Mouse (Mus musculus): Measurements from ENCODE around the gene Gm21541. TPM values are rescaled to one million over a fixed set of nuclear protein-coding genes. Genes with fewer than 3 reads are reported as not detected.

Gene Gm21541
- polyA plus RNA-seq (2015; fragmentation: Illumina TruSeq; extraction: RNeasy Lipid Tissue Mini Kit (QIAGEN cat#74804); ENCODE audit: low read depth, low replicate concordance) = 9.2 TPM

DNA sequence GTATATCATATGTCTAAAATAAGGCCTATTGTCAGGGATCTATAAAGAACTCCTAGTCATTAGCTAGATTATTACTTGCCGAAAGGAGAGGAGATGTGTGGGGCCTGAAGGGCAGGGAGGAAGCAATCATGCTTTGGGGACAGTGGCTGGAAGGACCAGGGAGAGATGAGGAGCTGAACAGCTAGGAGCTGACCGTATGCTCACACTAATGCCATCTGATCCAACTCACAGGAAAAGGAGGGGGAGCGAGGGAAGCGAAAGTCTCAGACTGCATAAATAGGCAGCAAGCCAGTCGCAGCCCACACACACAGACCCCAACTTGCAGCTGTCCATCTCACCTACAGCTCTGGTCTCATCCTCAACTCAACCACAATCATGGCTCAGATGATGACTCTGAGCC, at the start of gene Gm21541:
Gm21541 (plus strand) TSS at position 301 of the 400 bp plus-strand sequence.

DNA sequence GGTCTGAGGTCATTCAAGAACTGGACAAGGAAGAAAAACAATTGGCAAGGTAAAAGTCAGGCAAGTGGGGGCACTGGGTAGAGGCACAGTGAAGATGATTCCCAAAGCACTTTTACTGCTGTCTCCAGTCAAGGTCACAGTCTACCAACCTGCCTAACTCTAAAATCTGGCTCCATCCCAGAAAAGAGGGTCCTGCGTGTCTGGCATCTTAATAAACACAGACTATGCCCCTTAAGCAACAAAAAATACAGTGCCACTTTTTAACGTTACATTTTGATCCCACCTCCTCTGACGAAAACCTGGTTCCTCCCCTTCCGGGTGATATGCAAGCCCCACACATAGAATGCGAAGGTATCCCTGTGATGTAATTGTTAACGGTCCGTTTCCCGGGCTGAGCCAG, 37.9 kb downstream of the Gm21541 start, which contains the start of gene Gm20878:
Gm20878 (plus strand) TSS at position 301 of the 400 bp plus-strand sequence.

Other genes starting within 250 kb of the Gm21541 start
- gene Cntfr, start 206.5 kb upstream of the Gm21541 start, polyA plus RNA-seq (2015; fragmentation: Illumina TruSeq; extraction: RNeasy Lipid Tissue Mini Kit (QIAGEN cat#74804); ENCODE audit: low read depth, low replicate concordance) = 73.5 TPM
- gene Il11ra1, start 203.6 kb upstream of the Gm21541 start, polyA plus RNA-seq (2015; fragmentation: Illumina TruSeq; extraction: RNeasy Lipid Tissue Mini Kit (QIAGEN cat#74804); ENCODE audit: low read depth, low replicate concordance) = 50.0 TPM
- 36.1 TPM for gene Rpp25l, start 190.1 kb upstream of the Gm21541 start, polyA plus RNA-seq (2015; fragmentation: Illumina TruSeq; extraction: RNeasy Lipid Tissue Mini Kit (QIAGEN cat#74804); ENCODE audit: low read depth, low replicate concordance)
- gene Dctn3, start 180.4 kb upstream of the Gm21541 start, polyA plus RNA-seq (2015; fragmentation: Illumina TruSeq; extraction: RNeasy Lipid Tissue Mini Kit (QIAGEN cat#74804); ENCODE audit: low read depth, low replicate concordance) = 210 TPM
- 0.88 TPM for gene Arid3c, start 172.5 kb upstream of the Gm21541 start, polyA plus RNA-seq (2015; fragmentation: Illumina TruSeq; extraction: RNeasy Lipid Tissue Mini Kit (QIAGEN cat#74804); ENCODE audit: low read depth, low replicate concordance)
- gene Galt, start 148.4 kb upstream of the Gm21541 start, polyA plus RNA-seq (2015; fragmentation: Illumina TruSeq; extraction: RNeasy Lipid Tissue Mini Kit (QIAGEN cat#74804); ENCODE audit: low read depth, low replicate concordance) = 94.3 TPM
- 50.7 TPM for gene Sigmar1, start 147.5 kb upstream of the Gm21541 start, polyA plus RNA-seq (2015; fragmentation: Illumina TruSeq; extraction: RNeasy Lipid Tissue Mini Kit (QIAGEN cat#74804); ENCODE audit: low read depth, low replicate concordance)
- 391 TPM for gene Ccl27a, start 129.4 kb upstream of the Gm21541 start, polyA plus RNA-seq (2015; fragmentation: Illumina TruSeq; extraction: RNeasy Lipid Tissue Mini Kit (QIAGEN cat#74804); ENCODE audit: low read depth, low replicate concordance)
- gene Gm20878, start 38.0 kb downstream of the Gm21541 start, polyA plus RNA-seq (2015; fragmentation: Illumina TruSeq; extraction: RNeasy Lipid Tissue Mini Kit (QIAGEN cat#74804); ENCODE audit: low read depth, low replicate concordance) = 51.7 TPM
- gene Fam205a4, start 62.4 kb downstream of the Gm21541 start, polyA plus RNA-seq (2015; fragmentation: Illumina TruSeq; extraction: RNeasy Lipid Tissue Mini Kit (QIAGEN cat#74804); ENCODE audit: low read depth, low replicate concordance) = 6.5 TPM
- gene Gm21093, start 131.1 kb downstream of the Gm21541 start, polyA plus RNA-seq (2015; fragmentation: Illumina TruSeq; extraction: RNeasy Lipid Tissue Mini Kit (QIAGEN cat#74804); ENCODE audit: low read depth, low replicate concordance) = 3.2 TPM
- gene Gm3893, start 187.6 kb downstream of the Gm21541 start, polyA plus RNA-seq (2015; fragmentation: Illumina TruSeq; extraction: RNeasy Lipid Tissue Mini Kit (QIAGEN cat#74804); ENCODE audit: low read depth, low replicate concordance) = not detected
- 34.7 TPM for gene Gm13304, start 211.2 kb downstream of the Gm21541 start, polyA plus RNA-seq (2015; fragmentation: Illumina TruSeq; extraction: RNeasy Lipid Tissue Mini Kit (QIAGEN cat#74804); ENCODE audit: low read depth, low replicate concordance)
- 55.1 TPM for gene Gm13306, start 249.8 kb downstream of the Gm21541 start, polyA plus RNA-seq (2015; fragmentation: Illumina TruSeq; extraction: RNeasy Lipid Tissue Mini Kit (QIAGEN cat#74804); ENCODE audit: low read depth, low replicate concordance)

Measured in brain, adult 10 weeks (tissue).